Mouse (Mus musculus) embryonic facial prominence, embryonic 12.5 days (tissue): ENCODE results near the gene Gm47791. TPM values are rescaled to one million over a fixed set of nuclear protein-coding genes. Genes with fewer than 3 reads are reported as not detected.
A peak's percentile ranks its signal among the peaks of the same experiment; 100 is the strongest.

Experiments used
- ATAC-seq: fragments of 200-750 bp; cut with Nextera tagmentation; 2 replicates; pipeline ENCODE4 v1.8.0; 2017; ENCODE audit not compliant: insufficient number of reproducible peaks, insufficient read depth, low FRiP score, low TSS enrichment
- H3K27ac ChIP-seq: fragments of 300-500 bp; sonication (generic); 2 replicates; pipeline ENCODE4 v1.5.1; 2016; ENCODE audit warnings: mild to moderate bottlenecking
- H3K27me3 ChIP-seq: fragments of 300-500 bp; sonication (generic); 2 replicates; pipeline ENCODE4 v1.6.1; 2016; ENCODE audit warnings: mild to moderate bottlenecking, moderate library complexity
- H3K36me3 ChIP-seq: fragments of 300-500 bp; sonication (generic); 2 replicates; pipeline ENCODE4 v1.6.1; 2016; ENCODE audit warnings: mild to moderate bottlenecking
- H3K4me1 ChIP-seq: fragments of 300-500 bp; sonication (generic); 2 replicates; pipeline ENCODE4 v1.6.1; 2016
- H3K4me2 ChIP-seq: fragments of 300-500 bp; sonication (generic); replicated peaks from 2 replicates; pipeline ENCODE4 v1.6.1; 2016; ENCODE audit warnings: mild to moderate bottlenecking, moderate library complexity
- H3K4me3 ChIP-seq: fragments of 300-500 bp; sonication (generic); 2 replicates; pipeline ENCODE4 v1.5.1; 2016; ENCODE audit warnings: mild to moderate bottlenecking
- H3K9ac ChIP-seq: fragments of 300-500 bp; sonication (generic); 2 replicates; pipeline ENCODE4 v1.6.1; 2016; ENCODE audit warnings: mild to moderate bottlenecking, moderate library complexity
- H3K9me3 ChIP-seq: fragments of 300-500 bp; sonication (generic); 2 replicates; pipeline ENCODE4 v1.6.1; 2016; ENCODE audit warnings: mild to moderate bottlenecking, moderate library complexity
- WGBS: fragments of 180-500 bp; shearing (Covaris S2); methylation state at CpG from one replicate; pipeline ENCODE4 v1.1.7; 2016; 5-methylcytosine and 5-hydroxymethylcytosine counted together
- polyA plus RNA-seq: library from polyadenylated mRNA; unstranded; fragments of >200 nt; fragmentation: Nextera tagmentation; extraction: Ambion mirVana; gene quantifications from 2 replicates; pipeline ENCODE4 v1.2.1, GENCODE M21; 2016

The Gm47791 gene
- polyA plus RNA-seq, 1 experiment from 2014 or later: not detected

GRCm38 (mm10) chr1:82798922-82799321, 27.9 kb upstream of the Gm47791 start:
- Histone ChIP-seq H3K4me2 (no peak overlapping the region), H3K9me3 (no peaks in the 10 kb centered on the region), H3K36me3 (no peaks in the 10 kb centered on the region), H3K9ac (no peak overlapping the region), H3K4me1 (no peaks in the 10 kb centered on the region), H3K4me3 (no peak overlapping the region), H3K27ac (no peak overlapping the region), H3K27me3 (no peaks in the 10 kb centered on the region)
- no peak for ATAC-seq
- WGBS: 76% methylated on average over 4 of the region's 4 CpGs

- no peaks in the 10 kb centered on the region for H3K36me3 ChIP-seq
- H3K27me3 ChIP-seq: no peaks in the 10 kb centered on the region
- WGBS: 83% methylated on average over 5 of the region's 5 CpGs
- no peak overlapping the region for H3K4me3 ChIP-seq
- no peak overlapping the region for H3K9ac ChIP-seq
- no peak overlapping the region for H3K4me2 ChIP-seq
- no peak overlapping the region for H3K27ac ChIP-seq
- no peaks in the 10 kb centered on the region for H3K4me1 ChIP-seq
- no peak for ATAC-seq
- H3K9me3 ChIP-seq: no peaks in the 10 kb centered on the region
Observed at GRCm38 (mm10) chr1:82798304-82798703, 27.3 kb upstream of the Gm47791 start.

GRCm38 (mm10) chr1:82797088-82797487, 26.0 kb upstream of the Gm47791 start:
- WGBS: 89% methylated on average over 4 of the region's 4 CpGs
- Histone ChIP-seq H3K4me3 (no peak overlapping the region), H3K27me3 (no peaks in the 10 kb centered on the region), H3K4me1 (no peaks in the 10 kb centered on the region), H3K9me3 (no peaks in the 10 kb centered on the region), H3K27ac (no peak overlapping the region), H3K9ac (no peak overlapping the region), H3K36me3 (no peaks in the 10 kb centered on the region), H3K4me2 (no peak overlapping the region)
- no peak for ATAC-seq

- Histone ChIP-seq H3K4me1 (no peaks in the 10 kb centered on the region), H3K27me3 (no peaks in the 10 kb centered on the region), H3K27ac (no peak overlapping the region), H3K9me3 (no peaks in the 10 kb centered on the region), H3K4me2 (no peak overlapping the region), H3K36me3 (no peaks in the 10 kb centered on the region), H3K9ac (no peak overlapping the region), H3K4me3 (no peak overlapping the region)
- 73% methylated on average over 18 of the region's 18 CpGs for WGBS
- no peak for ATAC-seq
Observed at GRCm38 (mm10) chr1:82795702-82796443, 24.8 kb upstream of the Gm47791 start.

GRCm38 (mm10) chr1:82795211-82795610, 24.2 kb upstream of the Gm47791 start:
- ATAC-seq: no peak
- H3K27me3 ChIP-seq: no peaks in the 10 kb centered on the region

GRCm38 (mm10) chr1:82793986-82794385, 22.9 kb upstream of the Gm47791 start:
- H3K4me2 ChIP-seq: no peak overlapping the region
- H3K4me1 ChIP-seq: no peaks in the 10 kb centered on the region
- H3K27me3 ChIP-seq: no peaks in the 10 kb centered on the region
- H3K9me3 ChIP-seq: no peaks in the 10 kb centered on the region
- WGBS: 49% methylated on average over 4 of the region's 4 CpGs
- ATAC-seq: no peak
- H3K9ac ChIP-seq: no peak overlapping the region
- no peaks in the 10 kb centered on the region for H3K36me3 ChIP-seq
- H3K4me3 ChIP-seq: no peak overlapping the region
- no peak overlapping the region for H3K27ac ChIP-seq

More at GRCm38 (mm10) chr1:82795211-82795610, 24.2 kb upstream of the Gm47791 start:
- no peak overlapping the region for H3K4me3 ChIP-seq
- no peaks in the 10 kb centered on the region for H3K9me3 ChIP-seq
- 69% methylated on average over 2 of the region's 2 CpGs for WGBS
- no peaks in the 10 kb centered on the region for H3K4me1 ChIP-seq
- no peak overlapping the region for H3K9ac ChIP-seq
- no peaks in the 10 kb centered on the region for H3K36me3 ChIP-seq
- no peak overlapping the region for H3K4me2 ChIP-seq
- no peak overlapping the region for H3K27ac ChIP-seq

GRCm38 (mm10) chr1:82793110-82793509, 22.1 kb upstream of the Gm47791 start:
- H3K27me3 ChIP-seq: no peaks in the 10 kb centered on the region
- H3K27ac ChIP-seq: no peak overlapping the region
- no peaks in the 10 kb centered on the region for H3K9me3 ChIP-seq
- no peak for ATAC-seq
- H3K4me1 ChIP-seq: no peaks in the 10 kb centered on the region
- no peak overlapping the region for H3K4me2 ChIP-seq
- WGBS: 92% methylated on average over 3 of the region's 3 CpGs
- no peaks in the 10 kb centered on the region for H3K36me3 ChIP-seq
- H3K9ac ChIP-seq: no peak overlapping the region
- no peak overlapping the region for H3K4me3 ChIP-seq

GRCm38 (mm10) chr1:82792238-82792637, 21.2 kb upstream of the Gm47791 start:
- no peak for ATAC-seq
- 90% methylated on average over 6 of the region's 6 CpGs for WGBS
- Histone ChIP-seq H3K36me3 (no peaks in the 10 kb centered on the region), H3K9me3 (no peaks in the 10 kb centered on the region), H3K27ac (no peak overlapping the region), H3K4me2 (no peak overlapping the region), H3K4me3 (no peak overlapping the region), H3K4me1 (no peaks in the 10 kb centered on the region), H3K27me3 (no peaks in the 10 kb centered on the region), H3K9ac (no peak overlapping the region)

- Histone ChIP-seq H3K27me3 (no peaks in the 10 kb centered on the region), H3K36me3 (no peaks in the 10 kb centered on the region), H3K4me2 (no peak overlapping the region), H3K4me3 (no peak overlapping the region), H3K27ac (no peak overlapping the region), H3K4me1 (no peaks in the 10 kb centered on the region), H3K9me3 (no peaks in the 10 kb centered on the region), H3K9ac (no peak overlapping the region)
- no peak for ATAC-seq
- WGBS: 78% methylated on average over 11 of the region's 11 CpGs
Observed at GRCm38 (mm10) chr1:82791105-82791504, 20.1 kb upstream of the Gm47791 start.

GRCm38 (mm10) chr1:82788070-82788469, 17.0 kb upstream of the Gm47791 start:
- Histone ChIP-seq H3K4me3 (no peak overlapping the region), H3K27ac (no peak overlapping the region), H3K36me3 (no peaks in the 10 kb centered on the region), H3K4me1 (no peaks in the 10 kb centered on the region), H3K9me3 (no peaks in the 10 kb centered on the region), H3K9ac (no peak overlapping the region), H3K27me3 (no peaks in the 10 kb centered on the region), H3K4me2 (no peak overlapping the region)
- 30% methylated on average over 7 of the region's 7 CpGs for WGBS
- no peak for ATAC-seq

GRCm38 (mm10) chr1:82787414-82787813, 16.4 kb upstream of the Gm47791 start:
- no peaks in the 10 kb centered on the region for H3K36me3 ChIP-seq
- WGBS: 5% methylated on average over 2 of the region's 2 CpGs
- ATAC-seq: peak; percentile 84

GRCm38 (mm10) chr1:82785546-82785945, 14.5 kb upstream of the Gm47791 start:
- no peak for ATAC-seq
- H3K9ac ChIP-seq: no peak overlapping the region
- no peak overlapping the region for H3K4me3 ChIP-seq
- H3K36me3 ChIP-seq: no peaks in the 10 kb centered on the region
- no peak overlapping the region for H3K4me2 ChIP-seq
- WGBS: 69% methylated on average over 6 of the region's 6 CpGs
- H3K27ac ChIP-seq: no peak overlapping the region
- H3K27me3 ChIP-seq: no peaks in the 10 kb centered on the region
- H3K9me3 ChIP-seq: no peaks in the 10 kb centered on the region
- no peaks in the 10 kb centered on the region for H3K4me1 ChIP-seq

More at GRCm38 (mm10) chr1:82787414-82787813, 16.4 kb upstream of the Gm47791 start:
- no peaks in the 10 kb centered on the region for H3K9me3 ChIP-seq
- H3K4me3 ChIP-seq: no peak overlapping the region
- H3K27ac ChIP-seq: no peak overlapping the region
- H3K4me2 ChIP-seq: no peak overlapping the region
- no peaks in the 10 kb centered on the region for H3K27me3 ChIP-seq
- no peak overlapping the region for H3K9ac ChIP-seq
- no peaks in the 10 kb centered on the region for H3K4me1 ChIP-seq
